Mouse (Mus musculus) frontal cortex, postnatal 36 days (tissue): Measurements from ENCODE around the gene Llgl1.

Experiments used
- DNase-seq, 2 experiments: peaks; one replicate each; pipeline ENCODE4 v3.0.0; 2022; ENCODE audit warnings: low spot score in 2 of 2

Gene Llgl1

DNA sequence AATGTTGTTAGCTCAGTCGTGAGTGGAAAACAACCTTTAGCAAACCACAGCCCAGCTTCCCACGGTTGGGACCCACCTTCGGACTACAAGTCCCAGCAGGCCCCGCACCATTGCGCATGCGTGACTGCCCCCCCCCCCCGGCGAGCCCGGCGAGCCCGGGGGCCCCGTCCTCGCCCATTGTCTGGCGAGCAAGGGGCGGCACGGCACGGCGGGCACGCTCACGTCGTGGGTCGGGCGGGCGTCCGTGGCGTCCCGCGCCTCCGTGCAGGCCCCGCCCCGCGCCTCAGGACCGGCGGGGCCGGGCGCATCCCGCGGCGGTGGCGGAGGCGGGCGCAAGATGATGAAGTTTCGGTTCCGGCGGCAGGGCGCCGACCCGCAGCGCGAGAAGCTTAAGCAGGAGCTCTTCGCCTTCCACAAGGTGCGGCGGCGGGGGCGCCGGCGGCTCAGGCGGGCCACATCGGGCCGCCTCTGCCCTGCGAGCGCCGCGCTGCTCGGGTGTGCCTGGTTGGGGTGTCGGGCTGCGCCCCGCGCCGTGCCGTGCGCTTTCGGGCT, at the start of gene Llgl1:
Llgl1 (plus strand) TSS at position 200 of the 552 bp plus-strand sequence.
- DNase-seq = peak; percentile 79

DNA sequence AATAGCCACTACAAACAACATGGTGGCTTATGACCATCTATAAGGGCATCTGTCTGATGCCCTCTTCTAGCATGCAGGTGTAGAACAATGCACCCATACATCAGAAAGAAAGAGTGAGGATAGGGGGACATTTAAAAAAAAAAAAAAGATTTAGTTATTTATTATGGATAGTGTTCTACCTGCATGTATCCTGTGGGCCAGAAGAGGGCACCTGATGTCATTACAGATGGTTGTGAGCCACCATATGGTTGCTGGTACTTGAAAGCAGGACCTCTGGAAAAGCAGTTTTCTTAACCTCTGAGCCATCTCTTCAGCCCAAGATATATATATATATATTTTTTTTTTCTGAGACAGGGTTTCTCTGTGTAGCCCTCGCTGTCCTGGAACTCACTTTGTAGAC, 3.4 kb upstream of the Llgl1 start:
- DNase-seq = no peak

GRCm38 (mm10) chr11:60697561-60697960, 2.0 kb upstream of the Llgl1 start:
- DNase-seq = no peak

- DNase-seq = peak; percentile 13 to 23
Measured at GRCm38 (mm10) chr11:60698806-60699523, 558 bp upstream of the Llgl1 start.

DNA sequence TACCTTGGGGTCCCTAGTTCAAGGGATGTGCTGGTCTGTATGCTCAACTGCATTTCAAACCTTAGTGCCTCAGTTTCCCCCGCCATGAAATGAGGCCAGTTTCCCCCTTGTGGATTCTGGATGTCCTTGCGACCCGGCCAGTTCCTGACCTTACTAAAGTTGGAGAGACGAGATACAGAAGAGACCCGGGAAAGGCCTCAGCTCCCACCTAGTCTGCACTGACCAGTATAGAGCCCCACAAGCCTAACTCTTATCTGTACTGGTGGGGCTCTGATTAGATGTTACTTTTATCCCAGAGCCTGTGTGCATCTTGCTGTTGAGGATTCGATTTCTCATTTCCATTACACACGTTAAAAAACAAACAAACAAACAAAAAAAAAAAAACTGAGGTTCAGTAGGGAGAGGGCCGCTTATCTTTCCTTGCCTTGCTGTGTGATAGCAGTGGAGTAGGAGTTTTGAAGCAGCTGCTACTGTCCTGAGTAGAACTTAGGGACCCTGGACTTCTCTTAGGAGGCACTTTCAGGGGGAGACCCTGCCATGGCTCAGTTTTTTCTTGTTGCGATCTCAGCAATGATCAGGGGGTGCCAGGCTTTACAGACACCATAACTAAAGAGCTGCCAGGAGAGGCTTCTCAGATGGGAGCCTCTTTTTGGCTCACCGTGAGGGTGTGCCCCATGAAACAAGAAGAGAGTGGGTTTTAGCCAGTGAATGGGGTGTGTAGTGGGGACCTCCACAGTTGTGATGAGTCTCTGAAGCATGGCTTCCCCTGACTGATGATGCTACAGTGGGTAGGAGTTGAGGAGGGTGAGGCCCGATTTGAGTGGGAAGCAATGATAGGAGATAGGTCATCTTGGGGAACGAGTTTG, 1.0 kb downstream of the Llgl1 start:
- DNase-seq = peak in 1 of 2 experiments; percentile 3

DNA sequence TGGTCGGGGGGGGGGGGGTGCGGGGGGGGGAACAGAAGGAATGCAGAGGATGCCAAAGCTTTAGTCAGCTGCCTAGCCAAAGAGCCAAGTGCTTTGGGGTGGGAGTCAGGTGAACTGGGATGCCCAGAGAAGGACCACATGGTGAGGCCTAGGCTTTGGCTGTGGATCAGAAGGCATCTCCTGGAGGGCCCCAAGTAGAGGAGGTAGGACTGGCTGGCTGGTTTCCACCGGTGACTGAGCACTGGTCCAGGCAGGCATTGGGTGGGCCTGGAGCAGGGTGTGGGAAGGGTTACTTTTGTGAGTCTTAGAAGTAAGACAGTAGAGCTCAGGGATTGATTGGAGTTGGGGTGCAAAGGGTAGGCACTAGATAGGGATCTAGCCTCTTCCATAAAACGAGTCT, 2.1 kb downstream of the Llgl1 start:
- peak in 1 of 2 experiments; percentile 2 for DNase-seq

- DNase-seq = peak; percentile 55 to 72
Measured at GRCm38 (mm10) chr11:60703131-60703530, 3.6 kb downstream of the Llgl1 start.

GRCm38 (mm10) chr11:60704023-60704880, 4.7 kb downstream of the Llgl1 start:
- DNase-seq = peak in 1 of 2 experiments; percentile 1

DNA sequence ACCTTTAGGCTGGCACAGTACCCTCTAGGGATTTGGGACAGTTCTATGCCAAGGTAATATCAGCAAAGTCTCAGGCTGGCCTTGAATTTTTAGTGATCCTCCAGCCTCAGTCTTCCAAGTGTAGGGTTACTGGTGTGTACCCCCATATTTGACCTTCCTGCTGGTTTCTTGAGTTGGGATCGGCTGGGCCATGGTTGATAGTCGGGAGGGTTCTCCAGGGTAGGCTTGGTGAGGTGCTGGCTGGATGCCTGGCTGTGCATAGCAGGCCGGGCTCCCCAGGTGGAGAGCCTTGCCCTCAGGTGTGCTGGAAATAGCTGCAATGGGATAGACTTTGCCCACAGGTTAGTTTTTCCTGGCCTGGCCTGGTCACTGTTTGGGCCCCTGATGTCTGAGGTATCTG, 5.7 kb downstream of the Llgl1 start:
- peak in 1 of 2 experiments; percentile 0 for DNase-seq

DNA sequence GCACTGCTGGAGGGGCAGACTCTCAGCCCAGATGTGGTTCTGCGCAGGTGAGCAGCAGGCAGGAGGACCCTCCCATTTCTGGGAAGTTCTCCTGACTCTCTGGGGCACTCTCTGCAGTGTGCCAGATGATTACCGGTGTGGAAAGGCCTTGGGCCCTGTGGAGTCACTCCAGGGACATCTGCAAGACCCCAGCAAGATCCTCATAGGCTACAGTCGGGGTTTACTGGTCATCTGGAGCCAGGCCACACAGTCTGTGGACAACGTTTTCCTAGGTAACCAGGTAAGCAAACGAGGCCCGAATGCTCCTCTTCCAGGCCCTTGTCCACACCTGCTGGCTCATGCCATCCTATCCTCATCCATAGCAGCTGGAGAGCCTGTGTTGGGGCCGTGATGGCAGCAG, 6.6 kb downstream of the Llgl1 start:
- DNase-seq = no peak

GRCm38 (mm10) chr11:60706696-60707480, 7.4 kb downstream of the Llgl1 start:
- peak in 1 of 2 experiments; percentile 3 for DNase-seq

DNA sequence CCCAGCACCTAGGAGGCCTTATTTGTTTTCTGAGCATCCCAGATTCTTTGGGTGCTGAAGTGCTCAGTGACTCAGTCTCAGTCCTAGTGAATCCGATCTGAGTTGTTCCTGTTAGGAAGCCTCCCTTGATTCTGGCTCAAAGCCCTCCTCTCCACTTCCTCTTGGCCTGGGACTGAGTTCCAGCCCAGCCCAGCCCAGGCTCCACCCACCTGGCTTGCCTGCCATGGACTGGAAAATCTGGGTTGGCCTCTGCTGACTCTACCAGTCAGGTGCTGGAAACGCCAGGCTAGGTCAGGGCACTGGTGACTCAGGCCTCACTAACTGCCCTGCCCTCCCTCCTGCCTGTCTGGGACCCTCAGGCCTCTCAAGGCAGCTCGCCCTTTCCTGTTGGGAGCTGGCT, 8.1 kb downstream of the Llgl1 start:
- DNase-seq = peak in 1 of 2 experiments; percentile 26

GRCm38 (mm10) chr11:60708631-60709030, 9.1 kb downstream of the Llgl1 start:
- DNase-seq = no peak

- no peak for DNase-seq
Measured at GRCm38 (mm10) chr11:60709481-60710465, 10.2 kb downstream of the Llgl1 start.

GRCm38 (mm10) chr11:60711218-60711617, 11.7 kb downstream of the Llgl1 start:
- DNase-seq = no peak

GRCm38 (mm10) chr11:60712040-60712439, 12.5 kb downstream of the Llgl1 start:
- no peak for DNase-seq

DNA sequence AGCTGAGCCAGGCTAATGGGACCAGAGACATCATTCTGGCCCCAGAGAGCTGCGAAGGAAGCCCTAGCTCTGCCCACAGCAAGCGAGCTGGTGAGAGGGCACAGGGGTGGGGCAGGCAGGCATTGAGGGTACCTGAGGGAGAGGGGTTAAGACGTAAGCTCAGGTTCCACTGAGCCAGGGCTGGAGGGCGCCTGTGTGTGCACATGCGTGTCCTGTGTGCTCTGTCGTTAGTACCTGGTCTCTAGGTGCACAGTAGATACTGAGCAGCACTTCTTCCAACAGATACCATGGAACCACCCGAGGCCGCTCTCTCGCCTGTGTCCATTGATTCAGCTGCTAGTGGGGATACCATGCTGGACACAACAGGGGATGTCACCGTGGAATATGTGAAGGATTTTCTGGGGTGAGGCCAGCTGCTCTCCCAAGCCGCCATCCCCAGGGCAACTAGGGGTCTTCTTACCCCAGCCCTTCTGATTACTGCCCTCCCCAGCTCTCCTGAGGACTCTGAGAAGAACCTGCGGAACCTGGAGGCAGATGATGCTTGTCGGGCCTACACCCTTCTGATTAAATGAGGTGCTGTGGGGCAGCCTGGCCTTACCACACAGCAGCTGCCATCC, 13.2 kb downstream of the Llgl1 start:
- DNase-seq = no peak

GRCm38 (mm10) chr11:60715833-60716232, 16.3 kb downstream of the Llgl1 start:
- no peak for DNase-seq

DNA sequence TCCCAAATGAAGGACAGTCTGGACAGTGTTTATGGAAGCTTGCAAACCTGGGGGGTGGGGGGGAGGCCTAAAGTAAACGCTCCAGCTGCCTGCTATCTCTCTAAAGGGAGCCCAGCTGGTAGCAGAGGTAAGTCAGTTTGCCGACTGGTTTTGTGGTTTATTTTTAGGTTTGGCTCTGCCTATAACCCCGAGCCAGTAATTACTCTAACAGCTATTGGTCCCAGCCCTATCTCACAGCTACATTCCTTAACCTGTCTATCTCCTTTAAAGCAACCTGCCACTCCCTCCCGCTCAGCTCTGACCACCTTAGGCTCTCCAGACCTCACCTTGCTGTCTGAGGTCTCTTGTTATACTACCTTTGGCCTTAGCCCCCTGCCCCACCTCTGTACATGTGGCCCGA, 19.7 kb downstream of the Llgl1 start:
- DNase-seq = no peak
